In genomic region chr7:120796369-120796768, GRCm38 (mm10) we compare ENCODE assay signal across 36 mouse cellular contexts. TPM values are rescaled to one million over a fixed set of nuclear protein-coding genes. Genes with fewer than 3 reads are reported as not detected.
DNase-seq lines count a peak whose midpoint lies in the region; ATAC-seq and TF ChIP-seq lines count a peak whose summit lies in the region.
"Had no signal": no experiment of that assay in that cellular context is flagged by ENCODE, and none has a peak within 500 bp of the region (broad histone marks: within the 10 kb centered on the region; RNA-seq: fewer than 3 reads in every experiment).

No protein-coding gene starts in this region.

- peak; percentile 42 to 46; a peak in 3 of 4 replicates for ATAC-seq in hematopoietic stem cell, adult 5-6 weeks (replicated peaks in 1 of 2; ENCODE audit: insufficient read depth in 1 of 2, low FRiP score in 2 of 2, low TSS enrichment in 1 of 2, low read depth in 1 of 2, poor library complexity in 2 of 2, severe bottlenecking in 2 of 2)
- ATAC-seq in midbrain, embryonic 11.5 days (ENCODE audit: low FRiP score), result no peak
- ATAC-seq: forebrain, embryonic 14.5 days; inflammation-experienced regulatory T-cells, adult 6 months; midbrain, embryonic 16.5 days had no signal

- H3K4me2 ChIP-seq in midbrain, embryonic 11.5 days, result no peak overlapping the region
- H3K4me2 ChIP-seq: heart, embryonic 13.5 days; hindbrain, embryonic 15.5 days; kidney, embryonic 15.5 days; neural tube, embryonic 12.5 days had no signal

- H3K4me3 ChIP-seq in MEL (ENCODE audit: control insufficient read depth in 1 of 2, insufficient read depth in 1 of 2, low read depth in 2 of 2, low read length in 2 of 2), result no peak overlapping the region
- no peak overlapping the region for H3K4me3 ChIP-seq in midbrain, embryonic 11.5 days (ENCODE audit: low read depth, low read length)
- H3K4me3 ChIP-seq: heart, embryonic 13.5 days; hindbrain, embryonic 10.5 days; hindbrain, embryonic 15.5 days; kidney, embryonic 15.5 days; midbrain, embryonic 10.5 days; myocyte; neural tube, embryonic 12.5 days had no signal

- peaks cover 12 to 15% of the 10 kb centered on the region in 2 experiments for H3K27me3 ChIP-seq in MEL (ENCODE audit: control insufficient read depth in 1 of 2, insufficient read depth in 2 of 2, low read length in 2 of 2)
- no peaks in the 10 kb centered on the region for H3K27me3 ChIP-seq in midbrain, embryonic 11.5 days (ENCODE audit: control insufficient read depth, insufficient read depth, low read length)
- H3K27me3 ChIP-seq: hindbrain, embryonic 15.5 days; kidney, embryonic 15.5 days; neural tube, embryonic 12.5 days had no signal

- no peaks in the 10 kb centered on the region for H3K9me3 ChIP-seq in MEL (replicated peaks; ENCODE audit: insufficient read depth, low read length)
- H3K9me3 ChIP-seq in midbrain, embryonic 11.5 days (ENCODE audit: control insufficient read depth, low read length), result no peaks in the 10 kb centered on the region
- H3K9me3 ChIP-seq: heart, embryonic 13.5 days; hindbrain, embryonic 10.5 days; hindbrain, embryonic 15.5 days; kidney, embryonic 15.5 days; midbrain, embryonic 10.5 days; neural tube, embryonic 12.5 days had no signal

- peak; percentile 16 for DNase-seq in heart, adult 8-10 months (ENCODE audit: low spot score)
- DNase-seq in heart, postnatal 25 days (ENCODE audit: low spot score), result no peak
- peak; percentile 7 for DNase-seq in 416B (ENCODE audit: low read depth)
- peak; percentile 16 for DNase-seq in MEL (ENCODE audit: low read depth, low spot score)
- no peak for DNase-seq in thymus, postnatal 36 days
- no peak for DNase-seq in midbrain, embryonic 11.5 days (ENCODE audit: low spot score, missing footprints)
- DNase-seq: adrenal gland, postnatal 14 days; B cell, adult 2 months; cerebellum, adult 11 months; cerebellum, adult 9-10 months; gastrocnemius, postnatal 25 days; kidney, adult 18-20 months; kidney, postnatal 25 days; liver; lung, adult 2 months; lung, postnatal 14 days; right cerebral cortex, postnatal 4 days; thymus, adult 18-20 months; thymus, postnatal 25 days had no signal

- intact Hi-C loops in heart, postnatal 25 days (cut with DNase I), result no loop called here

- no peak for TF ChIP-seq CTCF in MEL (IDR thresholded peaks at IDR 0.05 in 2 of 3, conservative IDR thresholded peaks at IDR 0.05 in 1 of 3; ENCODE audit: control insufficient read depth in 1 of 3, insufficient read depth in 1 of 3, low read depth in 2 of 3, low read length in 3 of 3, poor library complexity in 1 of 3, severe bottlenecking in 1 of 3)

- no peaks in the 10 kb centered on the region for H3K4me1 ChIP-seq in MEL (ENCODE audit: control insufficient read depth in 1 of 2, insufficient read depth in 2 of 2, low read length in 2 of 2)
- no peaks in the 10 kb centered on the region for H3K4me1 ChIP-seq in midbrain, embryonic 11.5 days (ENCODE audit: control insufficient read depth, insufficient read depth, low read length)
- H3K4me1 ChIP-seq: hindbrain, embryonic 10.5 days; hindbrain, embryonic 15.5 days; kidney, embryonic 15.5 days; midbrain, embryonic 10.5 days; neural tube, embryonic 12.5 days had no signal

- H3K36me3 ChIP-seq in MEL (ENCODE audit: control insufficient read depth in 1 of 2, insufficient read depth in 2 of 2, low read length in 2 of 2), result no peaks in the 10 kb centered on the region
- H3K36me3 ChIP-seq in midbrain, embryonic 11.5 days (ENCODE audit: control insufficient read depth, insufficient read depth, low read length), result no peaks in the 10 kb centered on the region
- H3K36me3 ChIP-seq: heart, embryonic 13.5 days; hindbrain, embryonic 10.5 days; hindbrain, embryonic 15.5 days; kidney, embryonic 15.5 days; midbrain, embryonic 10.5 days; neural tube, embryonic 12.5 days had no signal

- H3K9ac ChIP-seq in MEL (ENCODE audit: control insufficient read depth, low read depth, low read length, poor library complexity, severe bottlenecking), result no peak overlapping the region
- H3K9ac ChIP-seq in midbrain, embryonic 11.5 days (ENCODE audit: low read length), result no peak overlapping the region
- H3K9ac ChIP-seq: heart, embryonic 13.5 days; hindbrain, embryonic 15.5 days; kidney, embryonic 15.5 days; liver, embryonic 14.5 days; neural tube, embryonic 12.5 days had no signal

- no peak for TF ChIP-seq EP300 in MEL (IDR thresholded peaks at IDR 0.05; ENCODE audit: low read depth in 1 of 2, low read length in 2 of 2)

- H3K27ac ChIP-seq in MEL (ENCODE audit: control insufficient read depth, low read depth, low read length), result no peak overlapping the region
- no peak overlapping the region for H3K27ac ChIP-seq in midbrain, embryonic 11.5 days (ENCODE audit: low read depth, low read length)
- H3K27ac ChIP-seq: heart, embryonic 13.5 days; hindbrain, embryonic 10.5 days; hindbrain, embryonic 15.5 days; kidney, embryonic 15.5 days; liver, embryonic 14.5 days; midbrain, embryonic 10.5 days; neural tube, embryonic 12.5 days; stomach, postnatal 0 days had no signal

- H3K79me2 ChIP-seq in MEL (ENCODE audit: control insufficient read depth, insufficient read depth, low read length, poor library complexity), result no peaks in the 10 kb centered on the region

- 88% methylated on average over 3 of the region's 3 CpGs for WGBS in midbrain, embryonic 11.5 days

- no peak for TF ChIP-seq RAD21 in MEL (IDR thresholded peaks at IDR 0.05; ENCODE audit: low read depth, low read length)

- no peak for TF ChIP-seq POLR2A in MEL (IDR thresholded peaks at IDR 0.05; ENCODE audit: control insufficient read depth in 1 of 2, insufficient read depth in 1 of 2, low read depth in 1 of 2, low read length in 2 of 2, poor library complexity in 1 of 2)

TF ChIP-seq in MEL, 35 proteins besides CTCF, POLR2A, EP300 and RAD21:
- TF ChIP-seq UBTF (IDR thresholded peaks at IDR 0.05; ENCODE audit: borderline replicate concordance, insufficient read depth, low read depth, low read length) (no peak), ELF1 (IDR thresholded peaks at IDR 0.05; ENCODE audit: low read depth, low read length) (no peak), CHD2 (IDR thresholded peaks at IDR 0.05; ENCODE audit: low read length) (no peak), HCFC1 (IDR thresholded peaks at IDR 0.05; ENCODE audit: low read depth, low read length) (no peak), E2F4 (IDR thresholded peaks at IDR 0.05; ENCODE audit: borderline replicate concordance, low read depth, low read length) (no peak), BHLHE40 (IDR thresholded peaks at IDR 0.05; ENCODE audit: borderline replicate concordance, low read depth, low read length) (no peak), RCOR1 (IDR thresholded peaks at IDR 0.05; ENCODE audit: low read depth, low read length) (no peak), JUND (IDR thresholded peaks at IDR 0.05; ENCODE audit: low read depth, low read length) (no peak), MXI1 (IDR thresholded peaks at IDR 0.05; ENCODE audit: low read depth, low read length) (no peak), TBP (IDR thresholded peaks at IDR 0.05; ENCODE audit: low read depth, low read length) (no peak), NELFE (IDR thresholded peaks at IDR 0.05; ENCODE audit: low read depth, low read length) (no peak), ZKSCAN1 (IDR thresholded peaks at IDR 0.05; ENCODE audit: low read depth, low read length) (no peak), ZC3H11A (IDR thresholded peaks at IDR 0.05; ENCODE audit: low read depth, low read length) (no peak), POLR2AphosphoS2 (IDR thresholded peaks at IDR 0.05; ENCODE audit: low read length) (no peak), MAZ (IDR thresholded peaks at IDR 0.05; ENCODE audit: low read depth, low read length) (no peak), GABPA (IDR thresholded peaks at IDR 0.05; ENCODE audit: low read depth, low read length) (no peak), MYC (IDR thresholded peaks at IDR 0.05; ENCODE audit: low read depth, low read length) (no peak), MYB (IDR thresholded peaks at IDR 0.05; ENCODE audit: low read depth, low read length) (no peak)

RNA-seq across cellular contexts. Expression of gene Gm5737, which starts 15.8 kb away (rescaled TPM):
- not detected for total RNA-seq in heart, adult 8-10 months (2022)
- total RNA-seq in heart, postnatal 25 days (2021), result not detected
- total RNA-seq in MEL (2012; rRNA removed), result not detected in 2 replicates
- not detected for polyA plus RNA-seq in MEL (2012; ENCODE audit: insufficient read depth in 1 of 2, insufficient read length in 2 of 2, low read depth in 1 of 2, low replicate concordance in 2 of 2, missing spikeins in 1 of 2)
- total RNA-seq in hematopoietic stem cell, adult 5-6 weeks (2017), result not detected in 2 replicates
- polyA plus RNA-seq in midbrain, embryonic 11.5 days (2014; fragmentation: Nextera tagmentation; extraction: Ambion mirVana), result not detected in 2 replicates
- total RNA-seq: ES-E14; left cerebral cortex, adult 18-20 months had no signal
- polyA plus RNA-seq: forebrain, embryonic 14.5 days; heart, embryonic 13.5 days; hindbrain, embryonic 10.5 days; inflammation-experienced regulatory T-cells, adult 6 months; kidney, embryonic 15.5 days; limb, embryonic 11.5 days; liver, embryonic 14.5 days; midbrain, embryonic 10.5 days; myocyte; neural tube, embryonic 12.5 days; spleen, adult 2 months; stomach, postnatal 0 days had no signal

RNA-seq across cellular contexts. Expression of gene Eef2k, which starts 46.3 kb away (rescaled TPM):
- 10 to 100 TPM; 23.0 to 42.1 (median 30.7) TPM for total RNA-seq in heart, adult 8-10 months (2022)
- 10 to 100 TPM; 27.7 to 32.5 TPM for total RNA-seq in heart, postnatal 25 days (2021)
- total RNA-seq in MEL (2012; rRNA removed), result 56.1 and 69.2 TPM in 2 replicates
- 10 to 100 TPM in 1 of 2 experiments, not detected in 1; 56.2 TPM for polyA plus RNA-seq in MEL (2012; ENCODE audit: insufficient read depth in 1 of 2, insufficient read length in 2 of 2, low read depth in 1 of 2, low replicate concordance in 2 of 2, missing spikeins in 1 of 2)
- 146 and 162 TPM in 2 replicates for total RNA-seq in hematopoietic stem cell, adult 5-6 weeks (2017)
- polyA plus RNA-seq in midbrain, embryonic 11.5 days (2014; fragmentation: Nextera tagmentation; extraction: Ambion mirVana), result 9.9 and 10.5 TPM in 2 replicates

RNA-seq across cellular contexts. Expression of gene Vwa3a, which starts 57.3 kb away (rescaled TPM):
- 1 to 10 TPM; 1.7 to 4.6 (median 3.9) TPM for total RNA-seq in heart, adult 8-10 months (2022)
- total RNA-seq in heart, postnatal 25 days (2021), result 1 to 10 TPM; 2.8 to 3.5 TPM
- total RNA-seq in MEL (2012; rRNA removed), result not detected in 2 replicates
- polyA plus RNA-seq in MEL (2012; ENCODE audit: insufficient read depth in 1 of 2, insufficient read length in 2 of 2, low read depth in 1 of 2, low replicate concordance in 2 of 2, missing spikeins in 1 of 2), result not detected
- total RNA-seq in hematopoietic stem cell, adult 5-6 weeks (2017), result not detected in 2 replicates
- polyA plus RNA-seq in midbrain, embryonic 11.5 days (2014; fragmentation: Nextera tagmentation; extraction: Ambion mirVana), result 0.08 and 0.37 TPM in 2 replicates
- polyA plus RNA-seq: inflammation-experienced regulatory T-cells, adult 6 months had no signal

Comparison
In these comparisons a context has a peak if more than half of its experiments do, and no peak if none do; other contexts are left out.
1. DNase-seq: peak in heart, adult 8-10 months (single experiment), 416B (single experiment) and MEL (single experiment); none in heart, postnatal 25 days (single experiment), thymus, postnatal 36 days (0 of 2) and midbrain, embryonic 11.5 days (single experiment).